Comparison of ENCODE assay signal across 17 mouse cellular contexts in the genomic region with DNA sequence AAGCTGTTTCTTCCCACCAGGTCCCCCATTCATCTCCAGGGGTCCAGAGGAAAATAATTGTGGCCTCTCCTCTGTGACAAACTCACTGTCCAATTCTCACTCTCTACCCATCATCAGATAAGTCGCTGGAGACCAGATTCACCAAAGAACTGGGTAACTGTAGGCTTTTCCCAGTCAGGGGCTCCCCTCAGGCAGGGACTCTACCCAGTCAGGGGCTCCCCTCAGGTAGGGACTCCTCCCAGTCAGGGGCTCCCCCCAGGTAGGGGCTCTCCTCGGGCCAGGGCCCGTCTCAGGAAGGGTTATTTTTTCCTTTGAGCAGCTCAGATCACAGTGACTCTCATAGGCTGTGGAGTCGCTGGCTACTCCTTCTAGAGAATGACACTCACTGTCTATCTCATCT. TPM values are rescaled to one million over a fixed set of nuclear protein-coding genes. Genes with fewer than 3 reads are reported as not detected.
"Had no signal": no experiment of that assay in that cellular context is flagged by ENCODE, and none has a peak within 500 bp of the region (broad histone marks: within the 10 kb centered on the region; RNA-seq: fewer than 3 reads in every experiment).

No protein-coding gene starts in this region.

- H3K4me1 ChIP-seq: neural tube, embryonic 15.5 days; stomach, embryonic 15.5 days had no signal

- H3K4me2 ChIP-seq: neural tube, embryonic 15.5 days; stomach, embryonic 15.5 days had no signal

- H3K9me3 ChIP-seq: neural tube, embryonic 15.5 days; stomach, embryonic 15.5 days had no signal

- H3K27ac ChIP-seq: neural tube, embryonic 15.5 days; stomach, embryonic 15.5 days; stomach, postnatal 0 days had no signal

- H3K36me3 ChIP-seq: neural tube, embryonic 15.5 days; stomach, embryonic 15.5 days had no signal

- H3K27me3 ChIP-seq: neural tube, embryonic 15.5 days; stomach, embryonic 15.5 days had no signal

- DNase-seq: retina, postnatal 1 day; right cerebral cortex, adult 18-20 months; right cerebral cortex, postnatal 14 days; right cerebral cortex, postnatal 25 days; right cerebral cortex, postnatal 4 days; spleen, adult 18-20 months; thymus, adult 18-20 months; thymus, adult 2 months; thymus, postnatal 14 days; thymus, postnatal 25 days; thymus, postnatal 36 days; thymus, postnatal 4 days had no signal

- H3K9ac ChIP-seq: neural tube, embryonic 15.5 days; stomach, embryonic 15.5 days had no signal

- H3K4me3 ChIP-seq: neural tube, embryonic 15.5 days; stomach, embryonic 15.5 days had no signal

RNA-seq across cellular contexts. Expression of gene Il12a, which starts 9.6 kb away (rescaled TPM):
- polyA plus RNA-seq: neural tube, embryonic 14.5 days; neural tube, embryonic 15.5 days; stomach, embryonic 14.5 days had no signal
